Mouse (Mus musculus): ENCODE data around the gene Dnajc3. TPM values are rescaled to one million over a fixed set of nuclear protein-coding genes. Genes with fewer than 3 reads are reported as not detected.

Gene Dnajc3
- polyA plus RNA-seq (2012; rRNA removed), result 11.7 and 15.0 TPM in 2 replicates

GRCm38 (mm10) chr14:118937533-118938492, at the start of gene Dnajc3:
Dnajc3 (plus strand) TSS chr14:118937976.

DNA sequence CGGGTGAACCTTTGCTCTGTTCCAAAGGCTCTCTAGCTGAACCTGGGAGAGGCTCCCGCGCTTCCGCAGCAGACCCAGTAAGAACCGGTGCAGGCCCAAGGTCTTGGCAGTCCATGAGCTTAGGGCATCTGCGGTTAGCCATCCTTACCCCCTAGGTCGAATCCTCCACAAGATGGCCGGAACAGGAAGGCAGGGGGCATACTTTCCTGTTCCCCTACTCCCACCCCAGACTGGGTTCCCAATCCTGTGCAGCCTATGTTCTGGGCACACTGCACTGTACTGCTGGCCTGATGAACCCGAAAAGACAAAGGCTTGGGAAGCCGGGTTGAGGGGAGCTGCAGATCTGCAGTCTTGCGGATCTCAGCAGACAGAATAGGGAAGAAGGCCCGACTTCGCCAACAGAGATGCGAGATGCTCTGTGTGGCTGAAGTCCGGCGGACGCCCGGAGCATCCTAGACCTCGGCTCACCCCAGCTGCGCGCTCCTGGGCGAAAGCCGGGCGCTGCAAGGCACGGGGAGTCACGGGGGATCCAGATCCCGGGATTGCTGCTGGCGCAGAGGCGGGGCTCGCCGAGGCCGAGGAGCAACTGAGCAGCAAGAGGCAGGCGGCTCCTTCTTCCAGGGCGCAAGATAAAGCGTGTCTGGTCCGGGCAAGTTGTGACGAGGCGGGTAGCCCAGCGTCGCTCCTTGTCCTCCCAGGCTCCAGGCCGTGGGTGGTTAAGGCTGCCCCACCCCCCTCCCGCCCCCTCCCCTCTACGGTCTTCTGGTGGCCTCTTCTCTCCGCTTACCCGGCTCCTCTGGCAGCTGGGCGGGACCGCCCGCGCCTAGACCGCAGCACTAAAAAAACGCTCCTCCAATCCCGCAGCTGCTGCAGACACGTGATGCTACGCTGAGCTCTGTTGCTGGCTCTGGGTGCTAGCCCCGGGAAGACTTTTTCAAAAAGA, 12.8 kb upstream of the Dnajc3 start, which contains the start of gene Dzip1:
Gene Dzip1, minus strand, starts transcription at position 788 of the 943 bp plus-strand sequence.

Other genes with a start within 250 kb of the Dnajc3 start
- gene Abcc4, start 231.8 kb upstream of the Dnajc3 start, polyA plus RNA-seq (2012; rRNA removed), result 1.3 and 1.8 TPM in 2 replicates
- 0.29 and 0.51 TPM in 2 replicates for gene Cldn10, start 150.1 kb upstream of the Dnajc3 start, polyA plus RNA-seq (2012; rRNA removed)
- 111 and 116 TPM in 2 replicates for gene Dzip1, start 12.5 kb upstream of the Dnajc3 start, polyA plus RNA-seq (2012; rRNA removed)
- gene Uggt2, start 161.5 kb downstream of the Dnajc3 start, polyA plus RNA-seq (2012; rRNA removed), result 39.5 and 44.9 TPM in 2 replicates
- gene Hs6st3, start 200.4 kb downstream of the Dnajc3 start, polyA plus RNA-seq (2012; rRNA removed), result 4.6 and 5.7 TPM in 2 replicates